ENCODE assay signal across 1 mouse cellular context in genomic region chr19:47017831-47018230, GRCm38 (mm10).
TF ChIP-seq lines count a peak whose summit lies in the region.

No protein-coding gene starts in this region.

TF ChIP-seq in ES-E14, 5 proteins besides CTCF, POLR2A, EP300 and RAD21 (continued from another document):
- TF ChIP-seq MAFK (IDR thresholded peaks at IDR 0.05; ENCODE audit: insufficient read depth, low read depth, low read length), result no peak
- TF ChIP-seq ZNF384 (IDR thresholded peaks at IDR 0.05; ENCODE audit: low read depth, low read length), result no peak
- TF ChIP-seq CHD2 (IDR thresholded peaks at IDR 0.05; ENCODE audit: low read depth, low read length), result no peak
